Mouse (Mus musculus): ENCODE data around the gene Sik2. TPM values are rescaled to one million over a fixed set of nuclear protein-coding genes. Genes with fewer than 3 reads are reported as not detected.

Gene Sik2
- polyA plus RNA-seq, 1 experiment, result 20.2 TPM

- 45% methylated on average over 4 of the region's 4 CpGs for WGBS
- peak; percentile 31 for DNase-seq
- Histone ChIP-seq H3K4me3 (replicated peaks; ENCODE audit: extremely low read depth, low read depth, low read length) (no peak overlapping the region), H3K4me1 (ENCODE audit: control insufficient read depth, insufficient read depth, low read length) (0 out of 2 replicates have a peak, but pooled peaks cover 5% of the 10 kb centered on the region)
- no peak for TF ChIP-seq POLR2A (IDR thresholded peaks at IDR 0.05; ENCODE audit: borderline replicate concordance, extremely low read depth, low read depth, low read length)
- TF ChIP-seq CTCF (IDR thresholded peaks at IDR 0.05; ENCODE audit: insufficient read depth, low read length), result no peak
Measured at GRCm38 (mm10) chr9:50893665-50894064, 115.2 kb downstream of the Sik2 start.

GRCm38 (mm10) chr9:50890494-50891090, 118.3 kb downstream of the Sik2 start:
- Histone ChIP-seq H3K4me1 (ENCODE audit: control insufficient read depth, insufficient read depth, low read length) (peaks cover 17% of the 10 kb centered on the region), H3K4me3 (replicated peaks; ENCODE audit: extremely low read depth, low read depth, low read length) (no peak overlapping the region)
- DNase-seq, result no peak
- 65% methylated on average over 3 of the region's 3 CpGs for WGBS
- no peak for TF ChIP-seq CTCF (IDR thresholded peaks at IDR 0.05; ENCODE audit: insufficient read depth, low read length)
- TF ChIP-seq POLR2A (IDR thresholded peaks at IDR 0.05; ENCODE audit: borderline replicate concordance, extremely low read depth, low read depth, low read length), result no peak

GRCm38 (mm10) chr9:50889964-50890363, 118.9 kb downstream of the Sik2 start:
- TF ChIP-seq POLR2A (IDR thresholded peaks at IDR 0.05; ENCODE audit: borderline replicate concordance, extremely low read depth, low read depth, low read length), result no peak
- TF ChIP-seq CTCF (IDR thresholded peaks at IDR 0.05; ENCODE audit: insufficient read depth, low read length), result no peak
- H3K4me3 ChIP-seq (replicated peaks; ENCODE audit: extremely low read depth, low read depth, low read length), result no peak overlapping the region
- 73% methylated on average over 4 of the region's 4 CpGs for WGBS
- no peak for DNase-seq
- H3K4me1 ChIP-seq (ENCODE audit: control insufficient read depth, insufficient read depth, low read length), result peaks cover 23% of the 10 kb centered on the region

GRCm38 (mm10) chr9:50889211-50889610, 119.7 kb downstream of the Sik2 start:
- Histone ChIP-seq H3K4me3 (replicated peaks; ENCODE audit: extremely low read depth, low read depth, low read length) (no peak overlapping the region), H3K4me1 (ENCODE audit: control insufficient read depth, insufficient read depth, low read length) (peaks cover 28% of the 10 kb centered on the region)
- no peak for TF ChIP-seq CTCF (IDR thresholded peaks at IDR 0.05; ENCODE audit: insufficient read depth, low read length)
- no peak for TF ChIP-seq POLR2A (IDR thresholded peaks at IDR 0.05; ENCODE audit: borderline replicate concordance, extremely low read depth, low read depth, low read length)
- 62% methylated on average over 6 of the region's 6 CpGs for WGBS
- DNase-seq, result no peak

- H3K4me3 ChIP-seq (replicated peaks; ENCODE audit: extremely low read depth, low read depth, low read length), result no peak overlapping the region
- TF ChIP-seq POLR2A (IDR thresholded peaks at IDR 0.05; ENCODE audit: borderline replicate concordance, extremely low read depth, low read depth, low read length) (no peak), CTCF (IDR thresholded peaks at IDR 0.05; ENCODE audit: insufficient read depth, low read length) (no peak)
- DNase-seq, result peak; percentile 24
- 37% methylated on average over 4 of the region's 4 CpGs for WGBS
- peaks cover 29% of the 10 kb centered on the region for H3K4me1 ChIP-seq (ENCODE audit: control insufficient read depth, insufficient read depth, low read length)
Measured at GRCm38 (mm10) chr9:50887351-50887750, 121.5 kb downstream of the Sik2 start.

- no peak for DNase-seq
- TF ChIP-seq CTCF (IDR thresholded peaks at IDR 0.05; ENCODE audit: insufficient read depth, low read length) (no peak), POLR2A (IDR thresholded peaks at IDR 0.05; ENCODE audit: borderline replicate concordance, extremely low read depth, low read depth, low read length) (no peak)
- Histone ChIP-seq H3K4me3 (replicated peaks; ENCODE audit: extremely low read depth, low read depth, low read length) (no peak overlapping the region), H3K4me1 (ENCODE audit: control insufficient read depth, insufficient read depth, low read length) (peaks cover 29% of the 10 kb centered on the region)
- 79% methylated on average over 1 of the region's 1 CpGs for WGBS
Measured at GRCm38 (mm10) chr9:50886870-50887269, 122.0 kb downstream of the Sik2 start.

GRCm38 (mm10) chr9:50885600-50885987, 123.3 kb downstream of the Sik2 start:
- WGBS, result 50% methylated on average over 1 of the region's 1 CpGs
- DNase-seq, result peak; percentile 25
- TF ChIP-seq CTCF (IDR thresholded peaks at IDR 0.05; ENCODE audit: insufficient read depth, low read length) (no peak), POLR2A (IDR thresholded peaks at IDR 0.05; ENCODE audit: borderline replicate concordance, extremely low read depth, low read depth, low read length) (no peak)
- Histone ChIP-seq H3K4me3 (replicated peaks; ENCODE audit: extremely low read depth, low read depth, low read length) (no peak overlapping the region), H3K4me1 (ENCODE audit: control insufficient read depth, insufficient read depth, low read length) (peaks cover 29% of the 10 kb centered on the region)

- Histone ChIP-seq H3K4me3 (replicated peaks; ENCODE audit: extremely low read depth, low read depth, low read length) (peak overlapping the region; percentile 42), H3K4me1 (ENCODE audit: control insufficient read depth, insufficient read depth, low read length) (peaks cover 29% of the 10 kb centered on the region)
- peak; percentile 56 for DNase-seq
- 32% methylated on average over 10 of the region's 10 CpGs for WGBS
- peak; percentile 45; the same call in 1 of the 2 replicates for TF ChIP-seq POLR2A (IDR thresholded peaks at IDR 0.05; ENCODE audit: borderline replicate concordance, extremely low read depth, low read depth, low read length)
- no peak for TF ChIP-seq CTCF (IDR thresholded peaks at IDR 0.05; ENCODE audit: insufficient read depth, low read length)
Measured at GRCm38 (mm10) chr9:50884741-50885599, 123.9 kb downstream of the Sik2 start.

- DNase-seq, result no peak
- WGBS, result 61% methylated on average over 8 of the region's 8 CpGs
Measured at GRCm38 (mm10) chr9:50884093-50884492, 124.8 kb downstream of the Sik2 start.

More at GRCm38 (mm10) chr9:50884093-50884492, 124.8 kb downstream of the Sik2 start:
- peaks cover 29% of the 10 kb centered on the region for H3K4me1 ChIP-seq (ENCODE audit: control insufficient read depth, insufficient read depth, low read length)
- H3K4me3 ChIP-seq (replicated peaks; ENCODE audit: extremely low read depth, low read depth, low read length), result no peak overlapping the region
- TF ChIP-seq POLR2A (IDR thresholded peaks at IDR 0.05; ENCODE audit: borderline replicate concordance, extremely low read depth, low read depth, low read length) (no peak), CTCF (IDR thresholded peaks at IDR 0.05; ENCODE audit: insufficient read depth, low read length) (no peak)
